ENCODE assay signal across 25 mouse cellular contexts in the genomic region with DNA sequence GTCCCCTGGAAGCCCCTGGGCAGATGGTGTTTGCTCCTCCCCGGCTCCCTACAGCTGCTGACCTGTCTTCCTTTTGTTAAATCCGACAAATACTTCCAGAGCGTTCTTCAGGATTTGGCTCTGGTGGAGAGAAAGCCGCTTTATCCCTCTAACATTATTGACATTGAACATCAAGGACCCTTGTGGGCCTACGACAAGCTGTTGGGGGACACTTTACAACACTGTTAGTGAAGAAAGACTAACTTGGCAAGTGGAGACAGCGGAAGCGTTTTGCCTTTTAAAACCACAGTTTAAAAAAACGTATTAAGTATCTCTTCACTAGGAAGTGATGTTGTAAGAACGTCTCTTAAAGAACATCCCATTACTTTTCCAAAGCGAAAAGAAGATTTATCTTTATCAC. TPM values are rescaled to one million over a fixed set of nuclear protein-coding genes. Genes with fewer than 3 reads are reported as not detected.
"Had no signal": no experiment of that assay in that cellular context is flagged by ENCODE, and none has a peak within 500 bp of the region (broad histone marks: within the 10 kb centered on the region; RNA-seq: fewer than 3 reads in every experiment).

No protein-coding gene starts in this region.

- ATAC-seq: liver, embryonic 12.5 days; midbrain, embryonic 16.5 days had no signal

- H3K9me3 ChIP-seq: neural tube, embryonic 15.5 days had no signal

- H3K4me2 ChIP-seq: liver, embryonic 12.5 days; lung, embryonic 15.5 days; midbrain, embryonic 12.5 days; neural tube, embryonic 13.5 days; neural tube, embryonic 15.5 days had no signal

- H3K36me3 ChIP-seq: liver, embryonic 12.5 days; lung, embryonic 15.5 days; midbrain, embryonic 12.5 days; neural tube, embryonic 13.5 days; neural tube, embryonic 15.5 days had no signal

- H3K9ac ChIP-seq: liver, embryonic 12.5 days; liver, embryonic 14.5 days; lung, embryonic 15.5 days; midbrain, embryonic 12.5 days; neural tube, embryonic 13.5 days; neural tube, embryonic 15.5 days had no signal

- H3K4me3 ChIP-seq: liver, embryonic 12.5 days; lung, embryonic 15.5 days; midbrain, embryonic 10.5 days; midbrain, embryonic 12.5 days; myocyte; neural tube, embryonic 13.5 days; neural tube, embryonic 15.5 days had no signal

- H3K27ac ChIP-seq: liver, embryonic 12.5 days; liver, embryonic 14.5 days; lung, embryonic 15.5 days; midbrain, embryonic 12.5 days; neural tube, embryonic 13.5 days; neural tube, embryonic 15.5 days had no signal

- DNase-seq: midbrain, embryonic 14.5 days; retina, postnatal 1 day; right cerebral cortex, adult 18-20 months; right cerebral cortex, postnatal 25 days; right cerebral cortex, postnatal 4 days; spleen, adult 18-20 months; thymus, adult 18-20 months; thymus, postnatal 14 days; thymus, postnatal 36 days had no signal

- H3K27me3 ChIP-seq: liver, embryonic 12.5 days; neural tube, embryonic 13.5 days; neural tube, embryonic 15.5 days had no signal

RNA-seq across cellular contexts. Expression of gene Gm49711, which starts 5.5 kb away (rescaled TPM):
- polyA plus RNA-seq: liver, adult 2 months; liver, embryonic 12.5 days; liver, embryonic 14.5 days; liver, embryonic 16.5 days; lung, embryonic 15.5 days; midbrain, embryonic 12.5 days; myocyte; neural tube, embryonic 11.5 days; small intestine, adult 2 months; stomach, embryonic 14.5 days; stomach, embryonic 16.5 days; thymus, postnatal 0 days had no signal
